Mouse (Mus musculus) forebrain, embryonic 14.5 days (tissue): Measurements from ENCODE around the gene Marc2. TPM values are rescaled to one million over a fixed set of nuclear protein-coding genes. Genes with fewer than 3 reads are reported as not detected.

Experiments used
- ATAC-seq: fragments of 200-750 bp; cut with Nextera tagmentation; 2 replicates; pipeline ENCODE4 v1.8.0; 2017; ENCODE audit warnings: mild to moderate bottlenecking, moderate library complexity
- DNase-seq: peaks from one replicate; pipeline ENCODE4 v3.0.0-alpha.2; 2015; ENCODE audit warnings: low spot score
- H3K27ac ChIP-seq: fragments of 300-500 bp; sonication (generic); 2 replicates; pipeline ENCODE4 v1.5.1; 2014; ENCODE audit warnings: low read depth, mild to moderate bottlenecking, control low read depth, low read length, moderate library complexity
- H3K27me3 ChIP-seq: fragments of 300-500 bp; sonication (generic); replicated peaks from 2 replicates; pipeline ENCODE4 v1.6.1; 2014; ENCODE audit warnings: low read length, control low read depth, mixed read lengths; ENCODE audit not compliant: control insufficient read depth, insufficient read depth
- H3K36me3 ChIP-seq: fragments of 300-500 bp; sonication (generic); 2 replicates; pipeline ENCODE4 v1.6.1; 2014; ENCODE audit warnings: low read length, control low read depth; ENCODE audit not compliant: control insufficient read depth, insufficient read depth
- H3K4me1 ChIP-seq: fragments of 300-500 bp; sonication (generic); 2 replicates; pipeline ENCODE4 v1.6.1; 2014; ENCODE audit warnings: antibody characterized with exemption, low read length, control low read depth; ENCODE audit not compliant: control insufficient read depth, insufficient read depth
- H3K4me2 ChIP-seq: fragments of 300-500 bp; sonication (generic); 2 replicates; pipeline ENCODE4 v1.6.1; 2014; ENCODE audit warnings: mild to moderate bottlenecking, control low read depth, low read length
- H3K4me3 ChIP-seq: fragments of 300-500 bp; sonication (generic); 2 replicates; pipeline ENCODE4 v1.5.1; 2014; ENCODE audit warnings: low read depth, low read length, control low read depth
- H3K9ac ChIP-seq: fragments of 300-500 bp; sonication (generic); 2 replicates; pipeline ENCODE4 v1.6.1; 2014; ENCODE audit warnings: mild to moderate bottlenecking, low read length, control low read depth, moderate library complexity
- H3K9me3 ChIP-seq: fragments of 300-500 bp; sonication (generic); replicated peaks from 2 replicates; pipeline ENCODE4 v1.6.1; 2016; ENCODE audit warnings: low read length, control low read depth, mixed read lengths; ENCODE audit not compliant: control insufficient read depth
- WGBS: fragments of 180-500 bp; shearing (Covaris S2); extraction: QIAGEN DNeasy Blood & Tissue Kit; methylation state at CpG from one replicate; pipeline ENCODE4 v1.1.7; 2014; 5-methylcytosine and 5-hydroxymethylcytosine counted together
- polyA plus RNA-seq: library from polyadenylated mRNA; unstranded; fragments of >200 nt; fragmentation: Nextera tagmentation; extraction: Ambion mirVana; gene quantifications from 2 replicates; pipeline ENCODE4 v1.2.1, GENCODE M21; 2014

The Marc2 gene
- 120 and 132 TPM in 2 replicates for polyA plus RNA-seq

DNA sequence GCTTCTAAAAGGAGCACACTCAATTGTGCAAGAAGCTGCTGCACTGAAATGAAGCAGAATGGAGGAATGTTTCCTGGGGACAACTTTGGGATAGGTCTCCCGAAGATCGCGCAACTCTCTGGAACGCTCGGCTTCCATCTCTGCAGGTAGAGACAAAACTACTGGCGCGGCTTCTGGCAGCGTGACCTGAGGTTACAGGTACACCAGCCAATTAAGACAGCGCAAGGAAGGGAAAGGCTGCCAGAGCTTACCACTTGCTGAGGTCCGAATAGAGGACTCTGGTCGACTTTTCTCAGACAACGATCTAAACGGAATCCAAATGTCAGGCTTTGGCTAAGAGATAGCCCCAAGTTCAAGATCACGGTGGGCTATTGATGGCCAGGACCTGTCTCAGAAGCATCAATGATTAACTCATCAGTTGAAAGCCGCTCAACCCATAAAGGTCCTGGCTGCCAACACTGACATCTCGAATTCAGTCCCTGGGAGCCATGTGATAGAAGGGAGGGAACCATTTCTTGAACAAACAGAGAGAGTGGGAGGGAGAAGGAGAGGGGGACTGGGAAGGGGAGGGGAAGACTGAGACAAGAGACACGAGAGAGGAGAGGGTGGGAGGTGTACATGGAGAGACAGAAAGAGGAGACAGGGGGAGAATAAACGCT, at the start of gene Marc2:
Gene Marc2, minus strand, starts transcription at position 360 of the 659 bp plus-strand sequence.
- Histone ChIP-seq H3K27ac (peak within 1 kb of the TSS; percentile 27; the same call in 1 of the 2 replicates), H3K9me3 (no peaks in the 10 kb centered on the region), H3K9ac (peak within 1 kb of the TSS; percentile 80), H3K36me3 (no peaks in the 10 kb centered on the region), H3K4me3 (peak within 1 kb of the TSS; percentile 78), H3K4me1 (peaks cover 10% of the 10 kb centered on the region), H3K27me3 (no peaks in the 10 kb centered on the region), H3K4me2 (peak within 1 kb of the TSS; percentile 86)
- DNase-seq: no peak
- ATAC-seq: no peak
- WGBS: 5% methylated on average over 18 of the region's 18 CpGs

DNA sequence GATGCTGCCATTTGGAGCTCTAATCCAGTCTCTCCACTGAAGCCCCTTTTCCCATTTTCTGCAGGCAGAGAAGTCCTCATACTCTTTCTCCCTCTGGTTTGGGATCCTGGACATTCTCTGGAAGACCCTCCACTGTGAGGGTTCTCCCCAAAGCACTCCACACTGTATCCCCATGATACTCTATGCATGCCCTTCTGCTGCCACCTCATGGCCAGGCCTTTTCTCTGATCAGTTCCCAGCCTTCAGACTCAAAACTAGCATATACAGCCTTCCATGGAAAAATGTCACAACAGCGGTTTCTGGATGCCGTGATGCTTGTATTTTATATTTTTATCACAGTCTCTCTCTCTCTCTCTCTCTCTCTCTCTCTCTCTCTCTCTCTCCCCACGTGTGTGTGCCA, 45.7 kb upstream of the Marc2 start:
- no peak overlapping the region for H3K4me2 ChIP-seq
- no peaks in the 10 kb centered on the region for H3K9me3 ChIP-seq
- ATAC-seq (no peak), DNase-seq (no peak)
- no peak overlapping the region for H3K9ac ChIP-seq
- H3K27me3 ChIP-seq: no peaks in the 10 kb centered on the region
- H3K27ac ChIP-seq: no peak overlapping the region
- no peaks in the 10 kb centered on the region for H3K4me1 ChIP-seq
- WGBS: 83% methylated on average over 3 of the region's 3 CpGs
- H3K36me3 ChIP-seq: peaks cover 10% of the 10 kb centered on the region
- H3K4me3 ChIP-seq: no peak overlapping the region

DNA sequence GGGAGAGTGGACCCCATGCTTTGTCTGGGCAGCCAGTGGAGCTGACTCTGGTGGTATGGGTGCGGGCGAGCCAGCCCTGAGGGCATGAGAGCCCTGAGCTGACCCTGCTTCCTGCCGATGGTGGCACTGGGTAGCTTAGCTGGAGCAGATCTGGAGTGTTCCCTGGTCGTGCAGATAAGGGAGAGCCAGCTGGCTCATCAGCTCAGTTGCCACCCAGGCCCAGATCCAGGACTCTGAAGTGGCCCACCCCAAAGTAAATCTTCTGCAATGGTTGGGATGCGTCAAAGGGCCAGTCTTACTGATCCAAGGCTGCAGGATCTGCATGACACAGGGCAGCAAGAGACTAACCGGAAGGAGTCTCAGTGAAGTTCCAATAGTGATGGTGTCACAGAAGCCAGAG, 43.2 kb upstream of the Marc2 start:
- H3K9ac ChIP-seq: no peak overlapping the region
- H3K4me3 ChIP-seq: no peak overlapping the region
- 0 out of 2 replicates have a peak, but pooled peaks cover 3% of the 10 kb centered on the region for H3K27me3 ChIP-seq
- H3K27ac ChIP-seq: no peak overlapping the region
- ATAC-seq (no peak), DNase-seq (no peak)
- no peaks in the 10 kb centered on the region for H3K4me1 ChIP-seq
- 89% methylated on average over 6 of the region's 6 CpGs for WGBS
- no peaks in the 10 kb centered on the region for H3K36me3 ChIP-seq
- H3K4me2 ChIP-seq: no peak overlapping the region
- H3K9me3 ChIP-seq: no peaks in the 10 kb centered on the region

DNA sequence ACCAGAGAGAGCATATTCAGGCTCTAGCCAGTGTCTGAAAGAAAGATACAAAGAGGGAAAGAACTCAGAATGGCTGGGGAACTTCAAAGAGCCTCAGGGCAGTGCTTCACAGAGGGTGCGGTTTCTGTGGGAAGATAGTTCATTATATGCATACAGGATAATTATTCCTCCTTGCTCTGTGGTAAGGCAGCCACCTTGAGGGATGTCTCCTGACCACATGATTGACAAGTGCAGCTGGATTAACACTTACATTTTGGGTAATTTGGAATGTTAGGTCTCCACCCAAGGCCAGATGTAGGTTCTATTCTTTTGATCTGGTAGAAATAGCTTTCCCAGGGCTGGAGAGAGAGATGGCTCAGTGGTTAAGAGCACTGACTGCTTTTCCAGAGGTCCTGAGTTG, 39.9 kb upstream of the Marc2 start:
- no peak overlapping the region for H3K4me3 ChIP-seq
- peaks cover 31% of the 10 kb centered on the region for H3K27me3 ChIP-seq
- H3K4me2 ChIP-seq: no peak overlapping the region
- no peaks in the 10 kb centered on the region; the same call in 1 of the 2 replicates for H3K4me1 ChIP-seq
- H3K9me3 ChIP-seq: no peaks in the 10 kb centered on the region
- DNase-seq (no peak), ATAC-seq (no peak)
- no peaks in the 10 kb centered on the region for H3K36me3 ChIP-seq
- H3K9ac ChIP-seq: no peak overlapping the region
- no peak overlapping the region for H3K27ac ChIP-seq
- WGBS: 45% methylated on average over 1 of the region's 1 CpGs

DNA sequence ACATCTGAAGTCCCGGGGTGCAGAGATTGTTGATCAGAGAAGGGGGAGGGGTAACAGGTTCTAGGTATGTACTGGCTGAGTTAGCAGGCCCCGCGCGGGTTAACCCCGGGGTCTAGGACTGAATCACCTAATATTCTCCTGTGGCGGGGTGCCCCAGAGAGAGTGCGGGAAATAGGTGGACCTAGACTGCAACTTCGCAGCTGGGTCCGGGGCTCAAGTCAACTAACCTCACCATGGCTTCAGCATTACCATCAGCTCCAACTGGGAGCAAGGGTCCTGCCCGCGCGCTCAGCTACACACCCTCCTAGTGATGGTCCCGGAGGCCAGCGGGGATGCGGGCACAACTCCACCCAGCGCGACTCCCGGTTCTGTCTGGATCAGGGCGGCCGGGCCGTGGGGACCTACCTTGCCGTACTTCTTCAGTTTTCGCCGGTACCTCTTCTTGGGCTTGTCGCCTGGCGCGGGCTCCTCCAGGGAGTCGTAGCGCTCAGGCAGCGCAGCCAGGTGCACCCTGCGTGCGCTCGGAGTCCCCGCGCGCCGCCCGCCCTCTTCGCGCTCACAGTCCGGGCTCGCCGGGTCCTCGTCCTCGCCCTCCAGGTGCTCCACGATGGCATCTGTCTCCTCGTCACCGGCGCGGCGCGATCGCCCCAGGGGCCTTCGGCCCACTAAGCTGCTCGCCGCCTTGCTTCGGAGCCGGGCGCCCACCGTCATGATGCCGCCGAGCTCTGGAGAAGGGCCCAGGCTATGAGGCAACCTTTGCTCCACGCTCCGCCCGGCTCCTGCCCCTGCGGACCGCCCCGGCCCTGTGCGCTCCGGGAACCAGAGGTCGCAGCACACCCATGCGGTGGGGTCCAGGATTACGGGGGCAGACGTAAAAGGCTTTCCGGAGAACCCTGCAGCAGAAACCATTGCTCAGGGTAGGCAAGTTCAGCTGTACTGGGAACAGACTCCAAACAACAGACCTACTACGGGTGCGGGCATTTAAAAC, 36.3 kb upstream of the Marc2 start, which contains the start of gene C130074G19Rik:
Gene C130074G19Rik, minus strand, starts transcription at position 938 of the 988 bp plus-strand sequence.
- peak; percentile 30 for DNase-seq
- Histone ChIP-seq H3K9ac (peak within 1 kb of the TSS; percentile 45), H3K9me3 (no peaks in the 10 kb centered on the region), H3K4me2 (peak within 1 kb of the TSS; percentile 73), H3K27me3 (peaks cover 38% of the 10 kb centered on the region), H3K4me3 (peak within 1 kb of the TSS; percentile 39), H3K4me1 (no peaks in the 10 kb centered on the region; the same call in 1 of the 2 replicates), H3K27ac (no peak within 1 kb of the TSS), H3K36me3 (no peaks in the 10 kb centered on the region)
- peak; percentile 68 for ATAC-seq
- 3% methylated on average over 77 of the region's 77 CpGs for WGBS

DNA sequence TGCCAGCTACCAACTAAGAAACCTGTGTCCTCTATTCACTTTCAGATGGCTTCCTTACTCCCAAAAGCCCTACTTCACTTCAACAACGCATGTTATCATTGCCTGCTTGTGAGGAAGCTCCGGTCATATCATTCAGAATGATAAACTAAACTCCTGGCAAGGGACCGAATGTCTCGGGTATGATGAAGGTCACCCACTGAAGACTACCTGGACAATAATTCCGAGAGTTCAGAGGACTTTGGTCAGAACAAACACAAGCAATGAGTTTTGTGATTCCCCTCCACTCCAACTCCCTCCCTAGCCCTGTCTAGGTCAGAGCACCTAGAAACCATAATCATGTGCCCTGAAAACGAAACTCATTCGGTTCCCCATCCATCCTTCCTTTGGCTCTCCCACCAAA, 35.6 kb upstream of the Marc2 start:
- H3K36me3 ChIP-seq: no peaks in the 10 kb centered on the region
- 75% methylated on average over 7 of the region's 7 CpGs for WGBS
- peaks cover 38% of the 10 kb centered on the region for H3K27me3 ChIP-seq
- no peak overlapping the region for H3K27ac ChIP-seq
- H3K4me2 ChIP-seq: no peak overlapping the region
- ATAC-seq (no peak), DNase-seq (no peak)
- no peaks in the 10 kb centered on the region for H3K9me3 ChIP-seq
- H3K9ac ChIP-seq: no peak overlapping the region
- H3K4me1 ChIP-seq: no peaks in the 10 kb centered on the region; the same call in 1 of the 2 replicates
- H3K4me3 ChIP-seq: no peak overlapping the region

DNA sequence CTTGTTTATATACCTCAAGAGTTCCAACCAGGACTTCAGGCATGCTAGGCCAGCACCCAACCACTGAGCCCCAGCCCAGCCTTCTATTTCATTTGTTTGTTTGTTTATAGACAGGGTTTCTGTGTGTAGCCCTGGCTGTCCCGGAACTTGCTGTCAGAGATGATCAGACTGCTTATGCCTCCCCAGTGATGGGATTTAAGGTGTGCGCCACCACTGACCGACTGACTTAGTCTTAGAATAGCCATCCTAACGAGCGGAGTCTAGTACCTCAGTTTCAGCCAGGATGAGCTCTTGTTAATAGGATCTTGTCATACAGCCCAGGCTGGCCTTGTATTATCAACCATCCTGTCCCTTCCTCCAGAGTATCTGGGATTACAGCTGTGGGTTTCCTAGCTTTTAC, 35.0 kb upstream of the Marc2 start:
- no peak overlapping the region for H3K4me2 ChIP-seq
- H3K4me3 ChIP-seq: no peak overlapping the region
- H3K36me3 ChIP-seq: no peaks in the 10 kb centered on the region
- H3K9me3 ChIP-seq: no peaks in the 10 kb centered on the region
- no peak overlapping the region for H3K27ac ChIP-seq
- peaks cover 38% of the 10 kb centered on the region for H3K27me3 ChIP-seq
- 75% methylated on average over 5 of the region's 5 CpGs for WGBS
- ATAC-seq: no peak
- H3K4me1 ChIP-seq: no peaks in the 10 kb centered on the region; the same call in 1 of the 2 replicates
- DNase-seq: no peak
- no peak overlapping the region for H3K9ac ChIP-seq

DNA sequence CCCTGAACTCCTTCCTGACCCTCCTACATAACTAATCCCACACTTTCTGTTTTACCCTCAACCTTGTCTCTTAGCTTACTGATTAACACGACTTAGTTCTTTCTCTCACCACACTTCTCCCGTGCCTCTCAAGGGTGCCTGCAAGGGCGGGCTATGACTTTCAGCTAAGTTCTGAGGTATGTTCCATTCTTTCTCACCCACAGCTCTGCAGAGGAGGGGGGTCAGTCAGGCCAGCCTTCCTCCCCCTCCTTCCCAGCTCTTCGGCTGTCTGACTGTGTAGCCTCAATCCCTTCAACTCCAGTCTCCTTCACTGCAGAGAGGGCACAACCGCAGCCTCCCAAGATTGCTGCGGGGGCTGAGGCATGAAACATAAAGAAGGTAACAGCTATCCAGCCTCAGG, 32.6 kb upstream of the Marc2 start:
- WGBS: 70% methylated on average over 6 of the region's 6 CpGs
- no peak overlapping the region for H3K4me3 ChIP-seq

More for the DNA sequence above, 32.6 kb upstream of the Marc2 start:
- no peaks in the 10 kb centered on the region for H3K36me3 ChIP-seq
- no peak overlapping the region for H3K9ac ChIP-seq
- H3K27ac ChIP-seq: no peak overlapping the region
- no peaks in the 10 kb centered on the region for H3K9me3 ChIP-seq
- peaks cover 34% of the 10 kb centered on the region for H3K27me3 ChIP-seq
- H3K4me2 ChIP-seq: no peak overlapping the region
- ATAC-seq (no peak), DNase-seq (no peak)
- no peaks in the 10 kb centered on the region; the same call in 1 of the 2 replicates for H3K4me1 ChIP-seq
